Mouse (Mus musculus): ENCODE results near the gene Apela.

Gene Apela

GRCm38 (mm10) chr8:65022485-65022884 lies 14.7 kb downstream of the Apela start:
- CTCF ChIA-PET = interaction anchor here (0.6 to 0.7 kb wide), 3 partner anchors 116 to 1475 kb away, joined by 3 to 11 read pairs (median 6); no protein-coding TSS in a partner anchor

- CTCF ChIA-PET = no interaction called here
Observed at GRCm38 (mm10) chr8:65018423-65018822, 18.7 kb downstream of the Apela start, which contains the start of the genes Trim61 and Trim60. Gene Trim61, minus strand, starts transcription at chr8:65018523. Gene Trim60, minus strand, starts transcription at chr8:65018584.

- CTCF ChIA-PET = interaction anchor here (0.6 kb wide), 1 partner anchor 63 kb away, joined by 3 read pairs; no protein-coding TSS in a partner anchor
Observed at GRCm38 (mm10) chr8:65007616-65008015, 29.5 kb downstream of the Apela start.

GRCm38 (mm10) chr8:64998806-64999365 lies 38.2 kb downstream of the Apela start:
- CTCF ChIA-PET = no interaction called here

- CTCF ChIA-PET = no interaction called here
Observed at GRCm38 (mm10) chr8:64987731-64988130, 49.4 kb downstream of the Apela start, which contains the start of gene Trim75. Gene Trim75, minus strand, starts transcription at chr8:64987831.

- CTCF ChIA-PET = no interaction called here
Observed at GRCm38 (mm10) chr8:64983150-64983897, 53.8 kb downstream of the Apela start.

Measured in spleen, embryonic (tissue).